Mouse (Mus musculus) stomach, embryonic 15.5 days (tissue): ENCODE measurements around the gene Gpr132. TPM values are rescaled to one million over a fixed set of nuclear protein-coding genes. Genes with fewer than 3 reads are reported as not detected.
"Not testable (repeated sequence)": the region's sequence is repeated elsewhere in the genome, so short reads cannot be mapped to it uniquely, and the experiment has no call there.

Experiments used
- ATAC-seq: fragments of 200-750 bp; cut with Nextera tagmentation; 2 replicates; pipeline ENCODE4 v1.8.0; 2017; ENCODE audit warnings: low read depth, moderate number of reproducible peaks, moderate TSS enrichment; ENCODE audit not compliant: insufficient read depth, low FRiP score
- H3K27ac ChIP-seq: fragments of 300-500 bp; sonication (generic); 2 replicates; pipeline ENCODE4 v1.5.1; 2015; ENCODE audit warnings: mild to moderate bottlenecking, inconsistent platforms
- H3K27me3 ChIP-seq: fragments of 300-500 bp; sonication (generic); replicated peaks from 2 replicates; pipeline ENCODE4 v1.6.1; 2015; ENCODE audit warnings: inconsistent platforms
- H3K36me3 ChIP-seq: fragments of 300-500 bp; sonication (generic); 2 replicates; pipeline ENCODE4 v1.6.1; 2015; ENCODE audit warnings: inconsistent platforms
- H3K4me1 ChIP-seq: fragments of 300-500 bp; sonication (generic); 2 replicates; pipeline ENCODE4 v1.6.1; 2015; ENCODE audit warnings: inconsistent platforms
- H3K4me2 ChIP-seq: fragments of 300-500 bp; sonication (generic); 2 replicates; pipeline ENCODE4 v1.6.1; 2015; ENCODE audit warnings: mild to moderate bottlenecking, inconsistent platforms
- H3K4me3 ChIP-seq: fragments of 300-500 bp; sonication (generic); replicated peaks from 2 replicates; pipeline ENCODE4 v1.5.1; 2015; ENCODE audit warnings: inconsistent platforms
- H3K9ac ChIP-seq: fragments of 300-500 bp; sonication (generic); 2 replicates; pipeline ENCODE4 v1.6.1; 2015; ENCODE audit warnings: inconsistent platforms
- H3K9me3 ChIP-seq: fragments of 300-500 bp; sonication (generic); 2 replicates; pipeline ENCODE4 v1.6.1; 2016; ENCODE audit warnings: inconsistent platforms
- WGBS: fragments of 180-500 bp; shearing (Covaris S2); methylation state at CpG from one replicate; pipeline ENCODE4 v1.1.7; 2015; 5-methylcytosine and 5-hydroxymethylcytosine counted together
- polyA plus RNA-seq: library from polyadenylated mRNA; unstranded; fragments of >200 nt; fragmentation: Nextera tagmentation; extraction: Ambion mirVana; gene quantifications from 2 replicates; pipeline ENCODE4 v1.2.1, GENCODE M21; 2015

Gpr132 gene
- polyA plus RNA-seq, 1 experiment from 2014 or later = 0.33 TPM

DNA sequence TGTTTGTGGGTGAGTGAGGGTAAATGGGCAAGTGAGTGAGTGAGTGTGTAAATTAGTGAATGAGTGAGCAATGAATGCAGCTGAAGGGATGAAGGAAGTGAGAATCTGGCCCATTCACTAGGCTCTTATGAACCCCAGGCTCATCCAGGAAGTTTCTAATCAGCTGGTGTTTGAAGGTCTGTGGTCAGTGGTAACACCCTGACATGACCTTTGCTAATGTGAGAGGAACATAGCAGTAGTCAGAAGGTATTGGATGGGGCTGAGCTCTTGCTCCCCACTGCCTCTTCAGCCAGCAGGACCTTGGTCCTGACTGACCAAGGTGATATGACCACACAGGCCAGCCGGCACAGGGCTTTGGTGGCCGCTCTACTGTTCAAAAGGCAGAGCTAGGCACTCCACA, 20.1 kb downstream of the Gpr132 start:
- no peak overlapping the region for H3K27ac ChIP-seq
- 95% methylated on average over 2 of the region's 2 CpGs for WGBS
- no peaks in the 10 kb centered on the region for H3K36me3 ChIP-seq
- no peak overlapping the region for H3K9ac ChIP-seq
- no peak for ATAC-seq
- no peaks in the 10 kb centered on the region for H3K27me3 ChIP-seq
- no peak overlapping the region for H3K4me3 ChIP-seq
- no peaks in the 10 kb centered on the region for H3K4me1 ChIP-seq
- H3K9me3 ChIP-seq = no peaks in the 10 kb centered on the region
- no peak overlapping the region for H3K4me2 ChIP-seq

DNA sequence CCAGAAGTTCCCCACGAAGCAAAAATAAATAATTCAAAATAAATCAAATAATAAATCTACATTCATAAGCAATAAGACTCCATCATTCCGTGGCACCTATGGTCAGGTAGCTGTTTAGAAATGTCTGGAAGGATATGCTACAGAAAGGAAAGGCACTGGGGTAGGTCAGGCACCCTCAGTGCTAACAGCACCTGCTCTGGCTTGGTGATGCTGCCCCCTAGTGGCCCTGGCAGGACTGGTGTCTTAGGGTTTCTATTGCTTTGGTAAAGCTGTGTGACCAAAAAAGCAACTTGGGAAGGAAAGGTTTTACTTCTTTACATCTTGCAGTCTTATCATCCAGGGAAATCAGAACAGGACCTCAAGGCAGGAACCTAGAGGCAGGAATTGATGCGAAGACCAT, 24.2 kb downstream of the Gpr132 start:
- no peaks in the 10 kb centered on the region for H3K27me3 ChIP-seq
- no peaks in the 10 kb centered on the region for H3K4me1 ChIP-seq
- no peak overlapping the region for H3K4me2 ChIP-seq
- ATAC-seq = peak; percentile 66; the same call in 1 of the 2 replicates
- H3K27ac ChIP-seq = no peak overlapping the region
- H3K9me3 ChIP-seq = no peaks in the 10 kb centered on the region
- no peak overlapping the region for H3K4me3 ChIP-seq
- H3K9ac ChIP-seq = no peak overlapping the region
- WGBS = 19% methylated on average over 3 of the region's 3 CpGs
- H3K36me3 ChIP-seq = no peaks in the 10 kb centered on the region

DNA sequence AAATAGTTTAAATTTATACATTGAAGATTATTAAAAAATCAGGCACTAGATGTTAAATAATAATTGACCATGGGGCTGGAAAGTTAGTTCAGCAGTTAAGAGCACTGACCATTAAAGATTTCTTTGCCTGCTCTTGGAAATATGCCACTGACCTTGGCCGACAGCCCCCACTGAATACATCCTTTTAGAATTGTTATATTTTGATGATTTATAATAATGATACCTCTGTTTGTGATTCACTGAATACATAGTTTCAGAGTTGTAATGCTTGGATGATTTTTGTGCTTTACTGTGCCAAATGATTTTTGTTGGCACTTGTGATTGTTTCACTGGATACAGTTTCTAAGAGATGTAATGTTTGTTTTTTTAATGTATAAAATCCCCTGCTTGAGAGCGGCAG, 25.9 kb downstream of the Gpr132 start:
- not testable (repeated sequence) for H3K27me3 ChIP-seq, H3K4me1 ChIP-seq, H3K27ac ChIP-seq, H3K9me3 ChIP-seq, ATAC-seq, H3K4me3 ChIP-seq, H3K9ac ChIP-seq, H3K36me3 ChIP-seq, H3K4me2 ChIP-seq
- WGBS = 62% methylated on average over 2 of the region's 2 CpGs

DNA sequence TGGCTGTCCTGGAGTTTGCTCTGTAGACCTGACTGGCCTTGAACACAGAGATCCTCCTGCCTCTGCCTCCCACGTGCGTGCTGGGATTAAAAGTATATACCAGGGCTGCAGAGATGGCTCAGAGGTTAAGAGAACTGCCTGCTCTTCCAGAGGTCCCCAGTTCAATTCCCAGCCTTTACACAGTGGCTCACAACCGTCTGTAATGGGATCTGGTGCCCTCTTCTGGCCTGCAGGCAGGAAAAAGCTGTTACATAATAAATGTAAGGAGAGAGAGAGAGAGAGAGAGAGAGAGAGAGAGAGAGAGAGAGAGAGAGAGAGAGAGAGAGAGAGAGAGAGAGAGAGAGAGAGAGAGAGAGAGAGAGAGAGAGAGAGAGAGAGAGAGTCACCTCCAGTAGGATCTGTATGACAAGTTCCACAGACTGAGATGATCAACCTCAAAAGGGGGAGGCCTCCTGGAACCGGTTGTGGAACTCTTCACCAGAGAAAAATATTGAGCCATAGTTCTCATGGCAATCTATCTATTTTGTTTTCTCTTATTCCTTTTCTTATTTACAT, 26.6 kb downstream of the Gpr132 start:
- ATAC-seq, H3K27ac ChIP-seq, H3K9ac ChIP-seq, H3K9me3 ChIP-seq, H3K4me2 ChIP-seq, H3K4me1 ChIP-seq, H3K27me3 ChIP-seq, H3K4me3 ChIP-seq, H3K36me3 ChIP-seq: not testable (repeated sequence)
- 64% methylated on average over 4 of the region's 4 CpGs for WGBS

DNA sequence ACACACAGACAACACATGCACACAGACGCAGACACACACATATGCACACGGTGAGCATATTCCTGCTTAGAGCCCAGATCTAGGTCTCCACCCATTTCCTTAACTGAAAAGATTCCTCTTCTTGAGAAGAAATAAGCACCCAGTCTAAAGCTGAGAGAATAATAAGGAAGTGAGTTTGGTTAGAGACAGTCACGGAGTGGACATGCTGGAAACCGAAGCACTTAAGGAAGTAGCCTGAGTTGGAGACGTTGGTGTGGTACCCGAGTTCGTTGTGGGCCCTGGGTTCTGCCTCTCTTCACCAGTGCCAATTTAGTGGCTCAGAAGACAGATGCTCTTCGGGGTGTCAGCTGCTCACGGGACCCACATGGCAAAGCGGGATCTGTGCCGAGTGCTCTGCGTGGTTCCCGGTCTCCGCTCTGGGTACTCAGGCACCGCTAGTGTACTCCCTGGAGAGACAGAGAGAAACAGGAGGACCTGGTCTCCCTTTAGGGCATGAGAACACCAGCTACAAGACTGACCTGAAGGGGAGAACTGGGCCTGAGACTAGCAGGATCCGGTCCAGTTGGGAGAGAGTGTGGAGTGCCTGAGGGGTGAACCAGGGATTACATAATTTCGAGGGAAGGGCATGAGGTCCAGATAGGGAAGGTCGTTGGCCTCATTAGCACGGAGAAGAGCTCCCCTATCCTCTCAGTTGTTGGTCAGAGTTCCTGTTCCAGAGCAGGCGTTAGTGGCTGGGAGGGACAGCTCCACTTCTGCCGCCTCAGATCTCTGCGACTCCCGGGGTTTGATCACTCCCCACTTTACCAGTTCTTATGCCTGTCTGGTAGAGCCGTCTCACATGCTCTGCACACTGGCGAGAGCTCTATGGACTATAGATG, 27.6 kb downstream of the Gpr132 start:
- 70% methylated on average over 25 of the region's 25 CpGs for WGBS
- H3K4me1 ChIP-seq = no peaks in the 10 kb centered on the region
- no peaks in the 10 kb centered on the region for H3K36me3 ChIP-seq
- no peak for ATAC-seq
- H3K27me3 ChIP-seq = no peaks in the 10 kb centered on the region
- H3K4me3 ChIP-seq = no peak overlapping the region
- no peak overlapping the region for H3K27ac ChIP-seq
- no peaks in the 10 kb centered on the region for H3K9me3 ChIP-seq
- H3K4me2 ChIP-seq = no peak overlapping the region
- H3K9ac ChIP-seq = no peak overlapping the region

DNA sequence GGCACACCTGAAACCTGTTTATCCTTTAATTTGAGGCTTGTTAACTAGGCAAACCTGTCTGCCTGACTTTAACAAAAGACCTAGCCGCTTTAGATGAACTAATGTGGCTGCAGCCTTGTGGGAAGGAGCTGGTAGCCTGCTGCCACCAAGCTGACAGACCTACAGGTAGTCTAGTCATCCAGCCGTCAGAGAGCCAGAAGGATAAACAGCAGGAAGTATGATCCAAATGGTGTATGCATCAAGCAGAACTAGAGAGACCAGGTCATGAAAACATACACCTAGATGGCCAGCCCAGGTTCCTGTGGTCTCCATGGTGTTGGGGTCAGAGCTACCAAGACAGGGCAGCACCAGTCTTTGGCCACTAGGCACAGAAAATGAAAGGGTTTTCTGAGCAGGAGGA, 33.0 kb downstream of the Gpr132 start:
- no peak for ATAC-seq
- H3K36me3 ChIP-seq = no peaks in the 10 kb centered on the region
- no peak overlapping the region for H3K9ac ChIP-seq
- peaks cover 7% of the 10 kb centered on the region for H3K4me1 ChIP-seq
- no peak overlapping the region for H3K27ac ChIP-seq
- WGBS = 53% methylated on average over 2 of the region's 2 CpGs
- no peak overlapping the region for H3K4me2 ChIP-seq
- H3K4me3 ChIP-seq = no peak overlapping the region
- no peaks in the 10 kb centered on the region for H3K9me3 ChIP-seq
- no peaks in the 10 kb centered on the region for H3K27me3 ChIP-seq

DNA sequence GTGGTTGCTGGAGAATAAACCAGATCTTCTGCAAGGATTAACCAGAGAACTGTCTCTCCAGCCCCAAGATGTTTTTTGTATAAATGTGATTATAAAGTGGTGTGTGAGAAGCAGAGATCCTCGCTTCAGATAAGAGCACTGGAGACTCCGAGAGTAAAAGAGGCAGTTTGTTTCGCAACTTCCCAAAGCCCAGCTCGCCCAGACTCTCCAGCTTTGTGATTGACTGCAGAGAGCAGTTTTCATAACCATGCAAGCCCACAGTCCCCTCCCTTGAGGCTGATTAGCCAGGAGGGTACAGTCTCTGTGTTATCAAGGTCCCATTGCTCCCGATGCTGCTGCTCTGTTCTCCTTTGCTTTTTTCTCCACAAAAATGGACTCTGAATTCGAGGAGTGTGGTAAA, 34.5 kb downstream of the Gpr132 start:
- Histone ChIP-seq H3K4me3 (no peak overlapping the region), H3K27ac (no peak overlapping the region), H3K27me3 (no peaks in the 10 kb centered on the region), H3K4me1 (peaks cover 7% of the 10 kb centered on the region), H3K9me3 (no peaks in the 10 kb centered on the region), H3K36me3 (no peaks in the 10 kb centered on the region), H3K9ac (no peak overlapping the region), H3K4me2 (no peak overlapping the region)
- no peak for ATAC-seq
- 68% methylated on average over 6 of the region's 6 CpGs for WGBS

DNA sequence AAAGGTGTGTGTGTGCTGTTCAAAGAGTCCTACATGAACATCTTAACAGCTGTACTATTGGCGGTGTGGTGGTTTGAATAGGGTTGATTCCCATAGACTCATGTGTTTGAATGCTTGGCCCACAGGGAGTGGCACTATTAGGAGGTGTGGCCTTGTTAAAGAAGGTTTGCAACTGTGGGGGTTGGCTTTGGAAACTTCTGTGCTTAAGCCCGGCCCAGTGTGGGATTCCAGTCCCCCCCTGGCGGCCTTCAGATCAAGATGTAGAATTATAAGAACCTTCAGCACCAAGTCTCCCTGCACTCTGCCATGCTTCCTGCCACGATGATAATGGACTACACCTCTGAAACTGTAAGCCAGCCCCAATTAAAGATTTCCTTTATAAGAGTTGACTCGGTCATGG, 35.6 kb downstream of the Gpr132 start:
- ATAC-seq = no peak
- H3K36me3 ChIP-seq = no peaks in the 10 kb centered on the region
- H3K4me3 ChIP-seq = no peak overlapping the region
- no peak overlapping the region for H3K9ac ChIP-seq
- H3K27ac ChIP-seq = no peak overlapping the region
- 90% methylated on average over 5 of the region's 5 CpGs for WGBS
- H3K9me3 ChIP-seq = no peaks in the 10 kb centered on the region
- H3K4me1 ChIP-seq = peaks cover 16% of the 10 kb centered on the region
- no peaks in the 10 kb centered on the region for H3K27me3 ChIP-seq
- H3K4me2 ChIP-seq = no peak overlapping the region

DNA sequence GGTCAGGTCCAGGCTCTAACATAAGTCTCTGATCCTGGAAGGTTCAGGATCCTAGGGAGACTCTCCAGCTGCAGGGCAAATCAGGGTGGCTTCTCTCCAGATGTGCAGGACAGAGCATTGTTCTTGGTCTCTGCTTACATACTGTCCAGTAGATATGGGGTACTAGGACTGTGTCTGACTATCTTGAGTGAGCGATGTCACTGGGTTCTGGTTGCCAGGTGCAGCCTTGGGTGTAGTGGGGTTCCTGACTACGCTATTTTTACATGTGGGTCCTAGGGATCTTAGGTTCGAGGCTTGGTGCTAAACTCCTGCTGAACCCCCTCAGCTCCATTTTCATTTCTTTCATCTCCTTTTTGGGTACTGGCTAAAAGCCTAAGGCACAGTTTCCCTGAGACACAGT, 37.5 kb downstream of the Gpr132 start:
- peak overlapping the region; percentile 88 for H3K4me3 ChIP-seq
- WGBS = 81% methylated on average over 3 of the region's 3 CpGs

DNA sequence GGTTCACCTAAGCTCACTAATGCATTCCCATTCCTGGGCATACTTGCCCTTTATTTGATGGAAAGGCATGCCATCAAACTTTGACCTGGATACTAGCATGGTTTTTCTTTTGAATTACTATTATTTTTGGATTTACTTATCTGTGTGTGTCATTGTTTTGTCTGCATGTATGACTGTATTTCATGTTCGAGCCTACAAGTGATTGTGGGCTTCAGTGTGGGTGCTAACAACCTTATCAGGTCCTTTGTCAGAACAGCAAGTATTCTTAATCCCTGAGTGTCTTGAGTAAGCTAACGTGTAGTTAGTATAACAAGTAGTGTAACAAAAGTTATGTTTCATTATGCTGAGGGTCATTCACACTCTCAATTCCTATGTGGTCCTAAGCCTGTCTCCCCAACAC, 37.9 kb downstream of the Gpr132 start:
- Histone ChIP-seq H3K4me2 (peak overlapping the region; percentile 59), H3K9ac (peak overlapping the region; percentile 45; the same call in 1 of the 2 replicates), H3K27ac (no peak overlapping the region), H3K4me1 (peaks cover 24% of the 10 kb centered on the region), H3K27me3 (no peaks in the 10 kb centered on the region), H3K9me3 (no peaks in the 10 kb centered on the region), H3K36me3 (0 out of 2 replicates have a peak, but pooled peaks cover under 1% of the 10 kb centered on the region), H3K4me3 (peak overlapping the region; percentile 88)
- 30% methylated on average over 2 of the region's 2 CpGs for WGBS
- no peak for ATAC-seq

More for the DNA sequence above, 37.5 kb downstream of the Gpr132 start:
- H3K27ac ChIP-seq = no peak overlapping the region
- H3K4me1 ChIP-seq = peaks cover 23% of the 10 kb centered on the region
- no peaks in the 10 kb centered on the region for H3K9me3 ChIP-seq
- no peaks in the 10 kb centered on the region for H3K27me3 ChIP-seq
- H3K36me3 ChIP-seq = no peaks in the 10 kb centered on the region
- no peak for ATAC-seq
- H3K9ac ChIP-seq = peak overlapping the region; percentile 45; the same call in 1 of the 2 replicates
- H3K4me2 ChIP-seq = peak overlapping the region; percentile 59

DNA sequence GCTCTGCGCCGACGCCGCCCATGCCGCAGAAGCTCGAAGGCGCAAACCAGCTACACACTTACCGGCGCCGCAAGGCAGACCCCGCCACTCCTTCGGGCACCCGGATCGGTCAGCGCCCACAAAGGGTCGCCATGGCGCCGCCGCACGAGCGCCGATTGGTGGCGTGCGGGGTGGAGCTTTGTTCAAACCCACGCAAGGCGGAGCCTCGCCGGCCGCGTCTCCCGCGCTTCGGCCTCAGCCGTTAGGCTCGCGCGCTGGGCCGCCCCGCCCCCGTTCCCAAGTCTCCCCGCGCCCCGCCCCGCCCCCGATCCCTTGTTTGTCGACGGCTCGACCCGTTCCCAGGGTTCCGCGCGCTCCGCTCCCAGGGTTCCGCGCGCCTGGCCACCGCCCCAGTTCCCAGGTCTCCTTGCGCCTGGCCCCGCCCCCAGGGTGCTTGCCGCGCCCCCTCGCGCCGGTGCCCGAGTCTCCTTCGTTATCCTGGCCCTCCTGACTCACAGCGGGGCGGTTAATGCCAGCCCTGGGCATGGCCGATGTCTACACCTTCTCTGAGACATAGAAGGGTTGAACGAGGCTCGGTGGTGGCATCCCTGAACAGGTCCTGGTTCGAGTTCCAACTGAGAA, 38.7 kb downstream of the Gpr132 start, which contains the start of gene Cdca4:
Gene Cdca4, minus strand, starts transcription at position 180 of the 621 bp plus-strand sequence.
- Histone ChIP-seq H3K9ac (peak within 1 kb of the TSS; percentile 88), H3K4me3 (peak within 1 kb of the TSS; percentile 88), H3K27ac (peak within 1 kb of the TSS; percentile 94), H3K4me1 (peaks cover 30% of the 10 kb centered on the region), H3K9me3 (no peaks in the 10 kb centered on the region), H3K36me3 (peaks cover 5% of the 10 kb centered on the region; the same call in 1 of the 2 replicates), H3K4me2 (peak within 1 kb of the TSS; percentile 59), H3K27me3 (no peaks in the 10 kb centered on the region)
- WGBS = under 1% methylated on average over 72 of the region's 72 CpGs
- ATAC-seq = peak; percentile 95
